Mouse (Mus musculus): Measurements from ENCODE around the gene Fam25c. TPM values are rescaled to one million over a fixed set of nuclear protein-coding genes. Genes with fewer than 3 reads are reported as not detected.

Gene Fam25c
- polyA plus RNA-seq, 2 experiments: 23.5 to 45.6 TPM

DNA sequence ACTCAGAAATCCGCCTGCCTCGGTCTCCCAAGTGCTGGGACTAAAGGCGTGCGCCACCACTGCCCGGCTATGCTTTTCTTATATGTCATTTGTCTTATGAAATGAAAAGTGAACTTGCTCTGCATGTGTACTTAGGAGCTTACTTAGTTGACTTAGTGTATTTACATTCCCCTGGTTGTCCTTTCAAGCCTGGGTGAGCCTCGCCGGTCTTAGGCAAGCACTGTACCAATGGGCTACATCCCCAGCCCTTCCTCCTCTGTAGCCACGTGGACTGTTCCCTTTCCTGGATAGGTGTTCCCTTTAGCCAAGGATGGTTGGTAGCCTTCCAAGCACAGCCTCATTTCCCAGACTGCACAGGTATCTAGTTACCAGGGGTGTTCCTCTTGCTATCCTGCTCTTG, 6.2 kb downstream of the Fam25c start:
- no peaks in the 10 kb centered on the region for H3K9me3 ChIP-seq (ENCODE audit: control insufficient read depth, low read length)
- no peaks in the 10 kb centered on the region; the same call in 1 of the 2 replicates for H3K36me3 ChIP-seq (ENCODE audit: control insufficient read depth, insufficient read depth, low read length)
- no peak overlapping the region for H3K4me2 ChIP-seq (replicated peaks; ENCODE audit: low read depth, low read length, severe bottlenecking)
- TF ChIP-seq POLR2A (IDR thresholded peaks at IDR 0.05; ENCODE audit: borderline replicate concordance, extremely low read depth, insufficient read depth, insufficient read length): no peak
- H3K9ac ChIP-seq (ENCODE audit: low read depth, low read length, severe bottlenecking): no peak overlapping the region
- DNase-seq (ENCODE audit: low spot score) (no peak), ATAC-seq (ENCODE audit: low FRiP score, low read depth) (no peak)
- no peak overlapping the region for H3K4me3 ChIP-seq (replicated peaks; ENCODE audit: low read length)
- WGBS: 88% methylated on average over 8 of the region's 8 CpGs
- no peaks in the 10 kb centered on the region for H3K4me1 ChIP-seq (ENCODE audit: control insufficient read depth, insufficient read depth, low read length)
- no peak overlapping the region for H3K27ac ChIP-seq (replicated peaks; ENCODE audit: low read depth, low read length)
- no peaks in the 10 kb centered on the region for H3K27me3 ChIP-seq (ENCODE audit: control insufficient read depth, insufficient read depth, low read length)

DNA sequence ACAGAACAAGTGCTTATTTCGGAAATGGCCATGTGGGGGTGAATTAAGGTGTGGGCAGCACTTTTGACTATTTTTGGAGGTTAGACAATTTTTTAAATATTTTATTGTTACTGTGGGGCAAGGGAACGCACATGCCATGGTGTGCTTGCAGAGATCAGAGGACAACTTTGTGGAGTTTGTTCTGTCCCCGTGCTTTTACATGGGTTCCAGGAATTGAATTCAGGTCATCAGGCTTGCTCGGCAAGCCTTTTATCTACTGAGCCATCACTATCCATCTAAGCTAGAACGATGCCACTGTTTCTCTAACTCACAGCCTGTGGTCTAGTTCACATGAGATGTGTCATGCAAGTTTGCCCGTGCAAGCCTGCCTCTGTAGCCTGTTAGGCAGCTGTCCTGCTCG, 6.9 kb downstream of the Fam25c start:
- DNase-seq (ENCODE audit: low spot score): no peak
- ATAC-seq (ENCODE audit: low FRiP score, low read depth): no peak

DNA sequence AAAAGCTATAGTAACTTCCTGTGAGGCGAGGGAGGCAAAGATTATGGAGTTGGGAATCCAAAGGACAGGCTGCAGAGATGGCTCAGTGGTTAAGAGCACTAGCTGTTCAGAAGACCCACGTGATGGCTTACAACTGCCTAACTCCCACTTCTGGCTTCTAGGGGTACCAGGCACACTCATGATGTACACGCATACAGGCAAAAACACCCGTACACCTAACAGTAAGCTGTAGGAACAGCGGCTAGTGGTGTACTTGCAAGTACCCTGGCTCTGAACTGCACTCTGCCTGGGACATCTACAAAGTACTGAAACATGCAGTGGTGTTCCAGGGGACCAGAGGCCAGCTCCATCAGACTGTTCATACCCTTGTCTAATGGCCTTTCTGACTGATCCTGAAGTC, 8.1 kb downstream of the Fam25c start:
- no peak for TF ChIP-seq POLR2A (IDR thresholded peaks at IDR 0.05; ENCODE audit: borderline replicate concordance, extremely low read depth, insufficient read depth, insufficient read length)
- no peaks in the 10 kb centered on the region for H3K4me1 ChIP-seq (ENCODE audit: control insufficient read depth, insufficient read depth, low read length)
- H3K9ac ChIP-seq (ENCODE audit: low read depth, low read length, severe bottlenecking): no peak overlapping the region
- H3K36me3 ChIP-seq (ENCODE audit: control insufficient read depth, insufficient read depth, low read length): peaks cover 16% of the 10 kb centered on the region
- no peaks in the 10 kb centered on the region for H3K9me3 ChIP-seq (ENCODE audit: control insufficient read depth, low read length)
- no peak overlapping the region for H3K27ac ChIP-seq (replicated peaks; ENCODE audit: low read depth, low read length)
- no peak overlapping the region for H3K4me3 ChIP-seq (replicated peaks; ENCODE audit: low read length)
- DNase-seq (ENCODE audit: low spot score): no peak
- no peaks in the 10 kb centered on the region for H3K27me3 ChIP-seq (ENCODE audit: control insufficient read depth, insufficient read depth, low read length)
- no peak for ATAC-seq (ENCODE audit: low FRiP score, low read depth)
- H3K4me2 ChIP-seq (replicated peaks; ENCODE audit: low read depth, low read length, severe bottlenecking): no peak overlapping the region
- WGBS: 96% methylated on average over 5 of the region's 5 CpGs

More for the DNA sequence above, 6.9 kb downstream of the Fam25c start:
- 74% methylated on average over 7 of the region's 7 CpGs for WGBS
- Histone ChIP-seq H3K4me3 (replicated peaks; ENCODE audit: low read length) (no peak overlapping the region), H3K9ac (ENCODE audit: low read depth, low read length, severe bottlenecking) (no peak overlapping the region), H3K27me3 (ENCODE audit: control insufficient read depth, insufficient read depth, low read length) (no peaks in the 10 kb centered on the region), H3K4me2 (replicated peaks; ENCODE audit: low read depth, low read length, severe bottlenecking) (no peak overlapping the region), H3K9me3 (ENCODE audit: control insufficient read depth, low read length) (no peaks in the 10 kb centered on the region), H3K27ac (replicated peaks; ENCODE audit: low read depth, low read length) (no peak overlapping the region), H3K4me1 (ENCODE audit: control insufficient read depth, insufficient read depth, low read length) (no peaks in the 10 kb centered on the region), H3K36me3 (ENCODE audit: control insufficient read depth, insufficient read depth, low read length) (peaks cover 4% of the 10 kb centered on the region)
- TF ChIP-seq POLR2A (IDR thresholded peaks at IDR 0.05; ENCODE audit: borderline replicate concordance, extremely low read depth, insufficient read depth, insufficient read length): no peak

DNA sequence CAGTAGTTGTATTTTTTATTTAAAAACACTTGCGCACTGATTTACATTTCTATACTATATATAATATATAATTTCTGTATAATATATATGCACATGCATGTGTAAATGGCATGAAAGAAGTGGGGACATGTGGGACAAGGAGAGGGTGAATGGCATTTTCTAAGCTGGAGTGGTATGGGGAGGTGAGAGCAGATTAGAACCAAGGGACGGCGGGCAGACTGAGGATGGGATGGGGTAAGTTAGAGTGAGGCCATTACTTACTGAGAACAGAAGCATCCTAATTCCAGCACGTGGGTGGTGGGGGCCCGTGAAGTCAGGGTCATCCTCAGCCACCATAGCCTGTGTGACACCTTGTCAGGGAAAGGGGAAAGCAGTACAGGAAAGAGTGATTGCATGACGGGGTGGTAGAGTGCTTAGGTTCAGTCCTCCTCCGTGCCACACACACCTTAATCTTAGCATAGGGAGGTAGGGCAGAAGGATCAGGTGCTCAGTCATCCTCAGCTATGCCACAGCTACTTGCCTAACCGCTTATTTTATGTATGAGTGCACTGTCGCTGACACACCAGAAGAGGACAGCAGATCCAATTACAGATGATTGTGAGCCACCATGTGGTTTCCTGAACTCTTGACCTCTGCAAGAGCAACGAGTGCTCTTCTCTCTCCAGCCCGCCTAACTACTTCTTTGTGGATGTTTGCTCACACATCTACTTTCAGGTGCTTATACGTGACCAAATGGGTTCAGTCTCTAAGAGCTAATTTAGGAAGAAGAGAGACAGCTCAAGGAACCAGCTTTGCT, 9.3 kb downstream of the Fam25c start:
- TF ChIP-seq POLR2A (IDR thresholded peaks at IDR 0.05; ENCODE audit: borderline replicate concordance, extremely low read depth, insufficient read depth, insufficient read length): no peak
- Histone ChIP-seq H3K27ac (replicated peaks; ENCODE audit: low read depth, low read length) (no peak overlapping the region), H3K4me2 (replicated peaks; ENCODE audit: low read depth, low read length, severe bottlenecking) (no peak overlapping the region), H3K36me3 (ENCODE audit: control insufficient read depth, insufficient read depth, low read length) (peaks cover 26% of the 10 kb centered on the region), H3K9me3 (ENCODE audit: control insufficient read depth, low read length) (no peaks in the 10 kb centered on the region), H3K4me1 (ENCODE audit: control insufficient read depth, insufficient read depth, low read length) (no peaks in the 10 kb centered on the region), H3K4me3 (replicated peaks; ENCODE audit: low read length) (no peak overlapping the region), H3K27me3 (ENCODE audit: control insufficient read depth, insufficient read depth, low read length) (no peaks in the 10 kb centered on the region), H3K9ac (ENCODE audit: low read depth, low read length, severe bottlenecking) (no peak overlapping the region)
- DNase-seq (ENCODE audit: low spot score) (no peak), ATAC-seq (ENCODE audit: low FRiP score, low read depth) (no peak)
- WGBS: 53% methylated on average over 12 of the region's 12 CpGs

DNA sequence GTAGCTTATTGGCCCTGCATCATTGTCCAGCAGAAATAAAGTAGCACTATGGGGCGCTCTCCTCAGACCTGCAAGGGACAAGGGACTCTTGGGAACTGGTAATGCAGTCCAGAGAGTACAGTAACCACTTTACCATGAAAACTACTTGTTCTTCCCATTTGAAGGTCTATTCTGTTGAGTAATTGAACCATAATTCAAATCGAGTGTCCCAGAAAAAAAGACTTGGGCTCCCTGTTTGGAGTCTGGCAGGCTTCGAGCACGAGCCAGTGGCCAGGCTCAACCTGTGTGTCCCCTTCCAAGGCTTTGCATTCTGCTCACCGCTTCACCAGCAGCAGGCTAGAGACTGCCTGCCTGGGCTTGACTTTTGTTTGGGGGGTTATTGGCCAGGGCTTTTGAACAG, 10.9 kb downstream of the Fam25c start:
- no peak for TF ChIP-seq POLR2A (IDR thresholded peaks at IDR 0.05; ENCODE audit: borderline replicate concordance, extremely low read depth, insufficient read depth, insufficient read length)
- Histone ChIP-seq H3K4me3 (replicated peaks; ENCODE audit: low read length) (no peak overlapping the region), H3K9ac (ENCODE audit: low read depth, low read length, severe bottlenecking) (no peak overlapping the region), H3K9me3 (ENCODE audit: control insufficient read depth, low read length) (no peaks in the 10 kb centered on the region), H3K27ac (replicated peaks; ENCODE audit: low read depth, low read length) (no peak overlapping the region), H3K4me2 (replicated peaks; ENCODE audit: low read depth, low read length, severe bottlenecking) (no peak overlapping the region), H3K4me1 (ENCODE audit: control insufficient read depth, insufficient read depth, low read length) (no peaks in the 10 kb centered on the region), H3K36me3 (ENCODE audit: control insufficient read depth, insufficient read depth, low read length) (peaks cover 37% of the 10 kb centered on the region), H3K27me3 (ENCODE audit: control insufficient read depth, insufficient read depth, low read length) (no peaks in the 10 kb centered on the region)
- ATAC-seq (ENCODE audit: low FRiP score, low read depth) (no peak), DNase-seq (ENCODE audit: low spot score) (no peak)
- WGBS: 89% methylated on average over 5 of the region's 5 CpGs

Data from limb, embryonic 14.5 days (tissue).